Mouse (Mus musculus) spleen, postnatal 10 days (tissue): ENCODE measurements at regions not wholly inside any gene's neighbourhood (a gene's known extent, or its start where the extent isn't known, plus 50 kb on each side); places are given as distances from the start of the nearest gene placed in this dataset.

Experiments used
- DNase-seq, 2 experiments: peaks; one replicate each; pipeline ENCODE4 v3.0.0; 2021 to 2022; ENCODE audit warnings: low spot score in 2 of 2

GRCm38 (mm10) chr1:35924796-35925195 is 143.4 kb upstream of the Hs6st1 start:
- DNase-seq: no peak

- DNase-seq: no peak
These were observed 142.9 kb upstream of the Hs6st1 start for GRCm38 (mm10) chr1:35925301-35925700.

GRCm38 (mm10) chr1:35926191-35927048 is 141.8 kb upstream of the Hs6st1 start:
- no peak for DNase-seq

- DNase-seq: no peak
These were observed 141.2 kb upstream of the Hs6st1 start for GRCm38 (mm10) chr1:35927049-35927415.

GRCm38 (mm10) chr1:35930351-35930750 is 137.8 kb upstream of the Hs6st1 start:
- DNase-seq: no peak

GRCm38 (mm10) chr1:35931056-35931455 is 137.1 kb upstream of the Hs6st1 start:
- DNase-seq: no peak

GRCm38 (mm10) chr1:35933511-35933910 is 134.7 kb upstream of the Hs6st1 start:
- DNase-seq: no peak

GRCm38 (mm10) chr1:35935099-35935651 is 133.0 kb upstream of the Hs6st1 start:
- DNase-seq: no peak

- DNase-seq: no peak
These were observed 131.7 kb upstream of the Hs6st1 start for GRCm38 (mm10) chr1:35936362-35937093.

- DNase-seq: no peak
These were observed 128.0 kb upstream of the Hs6st1 start for GRCm38 (mm10) chr1:35940236-35940635.

- DNase-seq: no peak
These were observed 126.5 kb upstream of the Hs6st1 start for GRCm38 (mm10) chr1:35941642-35942077.

- no peak for DNase-seq
These were observed 126.0 kb upstream of the Hs6st1 start for GRCm38 (mm10) chr1:35942222-35942621.

GRCm38 (mm10) chr1:35943800-35944199 is 124.4 kb upstream of the Hs6st1 start:
- DNase-seq: no peak

GRCm38 (mm10) chr1:35944376-35944775 is 123.8 kb upstream of the Hs6st1 start:
- no peak for DNase-seq

- DNase-seq: no peak
These were observed 123.4 kb upstream of the Hs6st1 start for GRCm38 (mm10) chr1:35944849-35945248.

GRCm38 (mm10) chr1:35945596-35945995 is 122.6 kb upstream of the Hs6st1 start:
- DNase-seq: no peak

GRCm38 (mm10) chr1:35948104-35948503 is 120.1 kb upstream of the Hs6st1 start:
- no peak for DNase-seq

- DNase-seq: no peak
These were observed 117.1 kb upstream of the Hs6st1 start for GRCm38 (mm10) chr1:35951082-35951481.

- no peak for DNase-seq
These were observed 114.5 kb upstream of the Hs6st1 start for GRCm38 (mm10) chr1:35953721-35954120.

GRCm38 (mm10) chr1:35957425-35958372 is 110.5 kb upstream of the Hs6st1 start:
- DNase-seq: no peak

GRCm38 (mm10) chr1:35959729-35960128 is 108.5 kb upstream of the Hs6st1 start:
- DNase-seq: no peak

GRCm38 (mm10) chr1:35960844-35961243 is 107.4 kb upstream of the Hs6st1 start:
- no peak for DNase-seq
